Mouse (Mus musculus) gastrocnemius, postnatal 36 days (tissue): ENCODE results near the gene Klf9. TPM values are rescaled to one million over a fixed set of nuclear protein-coding genes. Genes with fewer than 3 reads are reported as not detected.

ENCODE experiments used
- DNase-seq, 2 experiments: peaks; one replicate each; pipeline ENCODE4 v3.0.0; 2022
- intact Hi-C: fragments of 180-260 bp; cut with DNase I; formaldehyde crosslinking; loops from one replicate; pipeline ENCODE4 v1.15.1; 2025
- long read RNA-seq, 2 experiments: library from polyadenylated mRNA; stranded (forward); transcript quantifications; one replicate each; pipeline ENCODE4 v2.0.0; 2021
- total RNA-seq, 2 experiments: library from RNA; stranded (reverse); gene quantifications; 2 replicates each; pipeline ENCODE4 v1.2.3; 2021

Klf9 gene
- total RNA-seq = 100 to 1,000 TPM; 115 to 151 TPM
- long read RNA-seq, experiment 1, full-length matches to known transcripts = 10 of 196 reads
- long read RNA-seq, experiment 1, partial matches to known transcripts = 2 of 196 reads
- long read RNA-seq, experiment 1, other reads (novel, unspliced or antisense) = 184 of 196 reads
- long read RNA-seq, experiment 2, full-length matches to known transcripts = 14 of 283 reads
- long read RNA-seq, experiment 2, partial matches to known transcripts = 268 of 283 reads
- long read RNA-seq, experiment 2, other reads (novel, unspliced or antisense) = 1 of 283 reads

- intact Hi-C loops = no loop called here
Observed at GRCm38 (mm10) chr19:23140689-23141317, at the start of gene Klf9. Gene Klf9 (plus strand): TSS chr19:23141226.

GRCm38 (mm10) chr19:23091586-23091985, 49.4 kb upstream of the Klf9 start:
- no peak for DNase-seq
- intact Hi-C loops = loop anchor here (5.0 kb wide), 1 partner anchor 41 kb away; no protein-coding TSS in a partner anchor

More at GRCm38 (mm10) chr19:23140689-23141317, at the start of gene Klf9:
- peak; percentile 95 to 96 for DNase-seq

GRCm38 (mm10) chr19:23093548-23093947, 47.5 kb upstream of the Klf9 start:
- no peak for DNase-seq
- intact Hi-C loops = loop anchor here (5.0 kb wide), 1 partner anchor 39 kb away; no protein-coding TSS in a partner anchor

GRCm38 (mm10) chr19:23094906-23095305, 46.1 kb upstream of the Klf9 start:
- intact Hi-C loops = loop anchor here (5.0 kb wide), 1 partner anchor 37 kb away; no protein-coding TSS in a partner anchor
- DNase-seq = no peak

- no peak for DNase-seq
- intact Hi-C loops = no loop called here
Observed at GRCm38 (mm10) chr19:23106859-23107258, 34.2 kb upstream of the Klf9 start.

- no peak for DNase-seq
- intact Hi-C loops = no loop called here
Observed at GRCm38 (mm10) chr19:23107335-23107734, 33.7 kb upstream of the Klf9 start.

GRCm38 (mm10) chr19:23121875-23122274, 19.2 kb upstream of the Klf9 start:
- intact Hi-C loops = no loop called here
- DNase-seq = no peak

GRCm38 (mm10) chr19:23124023-23124550, 16.9 kb upstream of the Klf9 start:
- intact Hi-C loops = no loop called here
- no peak for DNase-seq

GRCm38 (mm10) chr19:23125227-23126150, 15.5 kb upstream of the Klf9 start:
- DNase-seq = no peak
- intact Hi-C loops = no loop called here

GRCm38 (mm10) chr19:23129908-23130307, 11.1 kb upstream of the Klf9 start:
- no peak for DNase-seq
- intact Hi-C loops = loop anchor here (5.0 kb wide), 3 partner anchors 38 to 188 kb away; no protein-coding TSS in a partner anchor

- DNase-seq = no peak
- intact Hi-C loops = loop anchor here (5.0 kb wide), 3 partner anchors 40 to 190 kb away; no protein-coding TSS in a partner anchor
Observed at GRCm38 (mm10) chr19:23132106-23132635, 8.9 kb upstream of the Klf9 start.

- intact Hi-C loops = loop anchor here (5.0 kb wide), 3 partner anchors 41 to 191 kb away; no protein-coding TSS in a partner anchor
- DNase-seq = no peak
Observed at GRCm38 (mm10) chr19:23132720-23133426, 8.2 kb upstream of the Klf9 start.

- no peak for DNase-seq
- intact Hi-C loops = loop anchor here (1.0 to 5.0 kb wide), 5 partner anchors 41 to 217 kb away; no protein-coding TSS in a partner anchor
Observed at GRCm38 (mm10) chr19:23133427-23134094, 7.5 kb upstream of the Klf9 start.

GRCm38 (mm10) chr19:23134095-23134440, 7.0 kb upstream of the Klf9 start:
- DNase-seq = peak; percentile 79 to 88

GRCm38 (mm10) chr19:23134441-23135301, 6.4 kb upstream of the Klf9 start:
- intact Hi-C loops = loop anchor here (1.0 to 5.0 kb wide), 5 partner anchors 42 to 218 kb away; no protein-coding TSS in a partner anchor
- DNase-seq = peak; percentile 90 to 95

More at GRCm38 (mm10) chr19:23134095-23134440, 7.0 kb upstream of the Klf9 start:
- intact Hi-C loops = loop anchor here (1.0 to 5.0 kb wide), 5 partner anchors 42 to 217 kb away; no protein-coding TSS in a partner anchor

GRCm38 (mm10) chr19:23135349-23136201, 5.5 kb upstream of the Klf9 start:
- intact Hi-C loops = loop anchor here (2.0 kb wide), 1 partner anchor 219 kb away; no protein-coding TSS in a partner anchor
- peak; percentile 89 for DNase-seq
